Mouse (Mus musculus): ENCODE results near the gene Rnd1.

Gene Rnd1

DNA sequence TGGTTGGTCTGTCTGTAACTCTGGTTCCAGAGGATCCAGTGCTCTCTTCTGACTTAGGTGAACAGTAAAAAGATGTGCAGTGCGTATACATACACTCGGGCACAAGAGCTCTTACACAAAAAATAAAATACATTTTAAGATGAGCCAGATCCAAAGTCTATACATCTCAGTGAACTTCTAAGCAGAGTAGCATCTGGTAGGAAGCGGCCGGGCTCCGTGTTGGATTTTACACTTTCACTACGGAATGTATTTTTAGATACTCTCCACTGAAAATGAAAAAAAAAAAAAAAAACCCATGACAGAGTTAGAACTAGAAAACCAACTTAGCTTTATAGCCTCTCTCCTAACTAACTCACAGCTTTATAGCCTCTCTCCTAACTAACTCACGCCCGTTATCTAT is 3.4 kb upstream of the Rnd1 start:
- DNase-seq (ENCODE audit: low read depth, low spot score): no peak

DNA sequence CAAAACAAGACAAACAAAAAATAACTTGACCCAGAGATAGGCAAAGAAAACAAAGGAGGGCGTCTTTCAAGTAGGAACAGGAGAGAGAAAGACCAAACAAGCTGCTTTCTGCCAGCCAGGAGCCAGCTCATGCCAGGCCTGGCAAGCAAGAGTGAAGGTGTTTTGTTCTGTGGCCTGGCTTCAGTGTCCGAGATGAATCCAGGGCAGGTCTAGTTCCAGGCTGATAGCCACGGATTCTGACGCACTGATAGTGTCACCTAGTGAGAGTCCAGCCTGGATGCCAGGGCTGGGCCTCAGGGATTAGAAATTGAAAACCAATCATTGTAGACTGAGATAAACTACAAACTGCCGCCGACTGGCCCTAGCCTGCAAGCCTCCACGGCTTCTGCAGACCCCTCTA is 716 bp upstream of the Rnd1 start:
- no peak for DNase-seq (ENCODE audit: low read depth, low spot score)

- DNase-seq (ENCODE audit: low read depth, low spot score): no peak
Measured at GRCm38 (mm10) chr15:98676471-98676870, 790 bp downstream of the Rnd1 start.

GRCm38 (mm10) chr15:98675634-98676250 is 1.5 kb downstream of the Rnd1 start:
- DNase-seq (ENCODE audit: low read depth, low spot score): no peak

DNA sequence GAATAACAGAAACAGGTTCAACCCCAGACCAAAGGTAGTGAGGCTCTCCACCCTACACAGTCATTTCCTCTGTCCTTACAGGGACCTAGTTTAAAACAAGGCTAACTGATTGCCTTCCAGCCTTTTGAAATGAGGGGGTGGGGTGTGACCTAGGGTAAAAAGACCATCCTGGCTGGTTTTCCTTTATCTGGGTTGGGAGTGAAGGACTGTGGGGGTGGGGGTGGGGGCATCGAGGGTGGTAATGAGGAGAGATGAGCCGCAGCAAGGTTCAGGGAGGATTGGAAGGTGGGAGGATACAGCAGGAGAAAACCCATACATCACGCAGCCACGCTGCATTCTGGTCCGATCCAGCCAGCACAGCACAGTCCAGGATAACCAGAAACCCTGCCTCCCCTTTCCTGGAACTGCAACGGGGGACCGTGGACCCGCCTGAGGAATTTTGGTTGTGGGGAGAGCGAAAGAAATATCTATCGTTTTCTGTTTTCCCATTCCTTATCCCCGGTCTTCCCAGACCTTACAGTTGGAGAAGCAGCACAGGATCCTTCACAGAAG is 2.2 kb downstream of the Rnd1 start:
- DNase-seq (ENCODE audit: low read depth, low spot score): no peak

GRCm38 (mm10) chr15:98674284-98674993 is 2.8 kb downstream of the Rnd1 start:
- peak; percentile 77 for DNase-seq (ENCODE audit: low read depth, low spot score)

DNA sequence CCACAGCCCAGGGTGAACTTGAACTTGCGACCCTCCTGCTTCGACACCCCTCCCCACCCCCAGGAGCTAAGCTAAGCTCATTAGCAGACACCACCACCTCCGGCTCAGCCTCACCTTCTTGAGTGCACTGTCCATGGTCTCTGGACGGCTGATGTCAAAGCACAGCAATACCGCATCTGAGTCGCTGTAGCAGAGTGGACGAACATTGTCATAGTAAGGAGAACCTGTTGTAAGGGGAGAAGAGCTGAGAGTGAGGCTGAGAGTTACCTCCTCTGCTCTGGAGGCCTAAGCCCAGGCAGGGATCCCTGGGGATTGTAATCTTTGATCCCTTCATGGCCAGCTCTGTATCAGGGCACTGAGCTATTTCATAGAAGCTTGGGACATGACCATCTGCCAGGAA is 3.5 kb downstream of the Rnd1 start:
- DNase-seq (ENCODE audit: low read depth, low spot score): no peak

- DNase-seq (ENCODE audit: low read depth, low spot score): no peak
Measured at GRCm38 (mm10) chr15:98672592-98672991, 4.7 kb downstream of the Rnd1 start.

DNA sequence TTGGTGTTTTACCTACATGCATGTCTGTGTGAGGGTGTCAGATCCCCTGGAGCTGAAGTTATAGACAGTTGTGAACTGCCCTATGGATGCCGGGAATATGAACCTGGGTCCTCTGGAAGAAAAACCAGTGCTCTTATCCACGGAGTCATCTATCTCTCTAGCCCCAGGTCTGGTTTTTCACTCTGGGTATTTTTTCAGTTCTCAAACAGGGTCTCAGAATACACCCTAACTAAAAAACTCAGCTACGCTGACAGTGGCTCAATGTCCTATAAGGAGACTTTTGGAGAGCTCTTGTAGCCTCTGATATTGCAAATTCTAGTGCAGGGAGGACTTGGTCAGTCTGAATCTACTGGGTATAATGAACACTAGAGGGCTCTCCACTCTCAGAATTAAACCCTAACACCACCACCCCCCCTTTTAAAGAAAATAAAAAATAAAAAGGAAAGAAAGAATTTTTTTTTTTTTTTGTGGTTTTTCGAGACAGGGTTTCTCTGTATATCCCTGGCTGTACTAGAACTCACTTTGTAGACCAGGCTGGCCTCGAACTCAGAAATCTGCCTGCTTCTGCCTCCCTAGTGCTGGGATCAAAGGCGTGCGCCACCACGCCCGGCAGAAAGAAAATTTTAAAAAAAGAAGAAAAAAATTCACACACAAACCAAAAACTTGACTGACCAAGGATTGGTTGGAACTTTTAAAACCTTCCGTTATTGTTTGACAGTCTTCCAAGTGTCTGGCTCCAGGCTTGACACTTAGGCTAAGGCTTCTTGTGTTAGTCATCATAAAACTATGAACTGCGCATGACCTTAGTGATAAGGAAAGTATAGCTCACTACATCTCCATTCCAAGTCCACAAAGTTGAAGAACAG is 13.0 kb downstream of the Rnd1 start:
- DNase-seq (ENCODE audit: low read depth, low spot score): no peak

- DNase-seq (ENCODE audit: low read depth, low spot score): peak; percentile 94
Measured at GRCm38 (mm10) chr15:98662567-98663545, 14.4 kb downstream of the Rnd1 start, which contains the start of gene Ddx23. Gene Ddx23 (minus strand): TSS chr15:98662894.

DNA sequence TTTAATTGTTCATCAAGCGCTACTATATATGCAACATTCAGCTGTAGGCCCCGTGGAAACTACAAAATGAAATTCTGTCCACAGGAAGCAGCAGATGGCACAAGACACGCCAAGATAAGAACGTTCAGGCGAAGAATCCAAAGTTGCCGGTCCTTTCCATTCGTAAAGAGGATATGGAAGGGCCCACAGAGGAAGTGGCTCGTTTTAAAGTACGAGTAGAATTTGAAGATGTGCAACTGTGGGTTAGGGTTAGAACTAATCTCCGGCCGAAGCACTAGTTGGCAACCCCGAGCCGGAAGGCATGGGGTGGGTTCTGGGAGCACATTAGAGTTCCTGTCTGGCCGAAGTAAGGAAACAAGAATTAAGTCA is 15.1 kb downstream of the Rnd1 start:
- no peak for DNase-seq (ENCODE audit: low read depth, low spot score)

DNA sequence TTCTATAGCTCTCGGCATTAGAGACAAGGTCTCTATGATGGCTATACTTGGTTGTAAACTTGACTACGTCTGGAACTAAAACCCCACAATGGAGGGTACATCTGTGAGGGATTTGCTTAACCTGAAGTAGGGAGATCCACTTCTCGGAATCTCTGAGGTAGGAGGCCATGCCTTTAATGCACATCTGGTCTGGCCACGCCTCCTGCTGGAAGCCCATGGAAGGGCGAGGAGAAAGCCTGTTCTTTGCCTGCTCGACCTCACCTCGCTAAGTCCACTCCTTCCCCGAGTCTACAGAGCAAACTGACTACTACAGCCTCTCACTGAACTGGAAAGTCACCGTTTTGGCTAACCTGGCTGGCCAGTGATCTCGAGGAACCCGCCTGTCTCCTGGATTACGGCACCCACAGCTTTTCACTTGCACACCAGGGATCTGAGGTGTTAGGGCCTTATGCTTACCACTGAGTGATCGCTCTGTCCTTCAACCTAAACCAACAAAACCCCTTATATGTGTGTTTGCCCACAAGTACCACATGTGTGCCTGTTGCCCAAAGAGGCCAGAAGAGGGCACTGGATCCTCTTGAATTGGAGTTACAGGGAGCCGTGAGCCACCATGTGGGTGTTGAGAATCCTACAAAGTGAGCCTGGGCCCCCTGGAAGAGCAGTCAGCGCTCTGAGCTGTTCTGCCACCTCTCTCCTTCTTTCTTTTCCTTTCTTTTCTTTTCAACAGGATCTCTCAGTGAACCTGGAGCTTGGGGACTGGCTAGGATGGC is 20.1 kb downstream of the Rnd1 start:
- DNase-seq (ENCODE audit: low read depth, low spot score): no peak

DNA sequence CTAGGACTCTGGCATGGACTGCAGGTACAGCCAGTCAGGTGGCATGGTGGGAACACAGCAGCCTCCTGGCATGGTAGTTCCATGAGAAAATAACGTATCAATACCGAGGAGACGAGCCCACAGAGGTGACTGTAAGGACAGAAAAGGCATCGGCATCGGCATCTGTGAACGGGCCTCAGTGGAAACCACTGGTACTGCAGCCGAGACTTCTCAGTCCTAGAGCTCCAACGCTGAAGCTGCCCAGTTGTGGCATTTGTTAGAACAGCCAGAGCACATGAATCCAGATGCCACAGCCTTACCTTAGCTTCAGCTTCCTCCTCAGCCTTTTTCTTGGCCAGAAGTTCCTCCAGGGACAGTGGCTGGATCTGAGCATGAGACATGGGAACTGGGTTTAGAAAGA is 25.1 kb downstream of the Rnd1 start:
- no peak for DNase-seq (ENCODE audit: low read depth, low spot score)

DNA sequence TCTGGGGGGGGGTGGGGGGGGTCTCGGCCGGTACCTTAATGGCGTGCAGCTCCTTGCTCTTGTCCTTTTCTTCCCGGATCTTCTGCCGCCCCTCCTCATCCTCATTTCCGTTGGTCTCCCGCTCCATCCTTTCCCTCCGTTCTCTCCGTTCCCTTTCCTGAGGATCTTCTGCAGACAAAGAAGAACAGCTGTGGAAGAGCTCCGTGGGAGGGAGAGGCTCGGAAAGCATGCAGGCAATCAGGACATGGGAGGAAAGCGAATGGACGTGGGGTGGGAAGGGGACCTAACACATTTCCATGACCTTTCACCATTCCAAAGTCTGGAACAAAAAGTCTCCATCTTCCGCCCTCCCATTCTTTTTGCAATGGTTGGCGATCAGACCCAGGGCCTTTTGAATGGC is 25.8 kb downstream of the Rnd1 start:
- DNase-seq (ENCODE audit: low read depth, low spot score): no peak

DNA sequence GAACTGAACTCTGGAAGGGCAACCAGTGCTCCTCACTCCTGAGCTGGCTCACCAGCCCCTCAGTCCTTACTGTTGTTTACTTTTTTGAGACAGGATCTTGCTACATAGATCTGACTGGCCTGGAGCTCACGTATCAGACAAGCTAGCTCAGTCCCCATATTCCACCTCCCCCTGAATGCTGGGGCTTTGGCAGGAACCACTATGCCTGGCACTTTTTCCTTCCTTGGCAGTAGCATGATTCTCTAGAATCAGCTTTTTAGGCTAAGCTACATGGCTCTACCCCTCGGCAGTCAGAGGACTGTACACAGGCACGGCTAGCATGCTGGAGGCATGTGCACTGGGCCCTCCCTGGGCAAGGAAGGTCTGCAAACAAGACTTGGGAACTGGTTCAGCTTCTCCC is 29.2 kb downstream of the Rnd1 start:
- DNase-seq (ENCODE audit: low read depth, low spot score): no peak

GRCm38 (mm10) chr15:98647308-98647707 is 30.0 kb downstream of the Rnd1 start:
- DNase-seq (ENCODE audit: low read depth, low spot score): no peak

- no peak for DNase-seq (ENCODE audit: low read depth, low spot score)
Measured at GRCm38 (mm10) chr15:98646737-98647136, 30.5 kb downstream of the Rnd1 start.

DNA sequence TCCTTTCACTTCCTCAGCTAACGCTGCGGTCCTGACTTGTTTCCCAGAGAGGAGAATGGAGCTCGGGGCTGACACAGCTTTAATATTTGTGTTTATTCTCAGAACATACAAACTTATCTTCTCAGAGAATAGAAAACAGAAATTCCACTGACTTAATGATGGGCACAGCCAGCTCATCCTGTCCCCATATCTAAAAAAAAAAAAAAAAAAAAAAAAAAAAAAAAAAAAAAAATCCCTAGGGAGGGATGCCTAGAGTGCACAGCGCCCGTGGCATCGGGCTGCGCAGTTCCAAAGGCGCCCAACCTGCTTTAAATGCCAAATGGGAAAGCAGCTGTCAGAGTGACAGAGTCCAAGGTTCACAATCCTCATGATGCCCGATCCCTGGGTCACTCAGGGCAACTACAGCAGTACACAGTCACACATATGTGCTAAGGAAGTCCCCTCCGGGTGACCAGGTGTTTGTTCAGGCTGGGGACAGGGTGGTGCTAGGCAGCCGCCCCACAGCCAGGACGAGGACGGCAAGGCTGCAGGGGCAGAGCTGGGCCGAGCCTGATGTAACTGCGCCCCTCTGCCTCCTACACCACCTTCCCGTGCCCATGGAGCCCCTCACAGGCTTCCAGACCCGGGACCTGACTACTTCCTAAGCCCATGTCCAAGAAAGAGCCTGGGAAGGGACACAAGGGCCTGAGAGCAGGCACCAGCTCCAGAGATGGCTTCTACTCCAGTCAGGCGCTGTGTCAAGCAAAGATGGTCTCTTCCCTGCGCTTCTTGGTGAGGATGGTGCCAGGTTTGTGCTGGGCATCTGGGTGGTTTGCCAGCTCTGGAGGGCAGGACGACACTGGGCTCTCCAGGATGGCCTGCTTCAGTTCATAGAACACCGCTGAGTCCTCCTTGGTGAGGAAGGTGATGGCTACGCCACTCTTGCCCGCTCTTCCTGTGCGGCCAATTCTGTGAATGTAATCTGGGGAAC is 31.9 kb downstream of the Rnd1 start:
- no peak for DNase-seq (ENCODE audit: low read depth, low spot score)

DNA sequence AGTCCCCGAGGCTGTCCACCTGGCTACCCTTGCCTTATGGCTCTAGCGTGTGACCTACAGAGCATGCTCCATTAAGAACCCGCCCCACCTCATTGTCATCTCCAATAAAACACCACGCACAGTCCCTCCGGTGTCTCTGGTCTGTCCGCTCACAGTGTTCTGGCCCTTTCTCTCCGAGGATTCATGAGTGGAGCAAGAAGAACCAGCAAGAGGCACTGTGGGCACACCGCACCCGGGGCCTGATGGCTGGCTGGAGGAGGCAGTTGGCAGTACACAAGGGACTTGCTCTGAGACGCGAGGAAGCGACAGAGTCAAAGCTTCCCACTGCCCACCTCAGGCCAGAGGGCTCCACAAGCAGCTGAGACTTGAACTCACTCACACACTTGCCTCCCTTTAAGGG is 32.9 kb downstream of the Rnd1 start:
- DNase-seq (ENCODE audit: low read depth, low spot score): no peak
